ENCODE assay signal across 8 mouse cellular contexts in genomic region chr11:20742361-20742897, GRCm38 (mm10). TPM values are rescaled to one million over a fixed set of nuclear protein-coding genes. Genes with fewer than 3 reads are reported as not detected.
DNase-seq lines count a peak whose midpoint lies in the region; ATAC-seq and TF ChIP-seq lines count a peak whose summit lies in the region.

No protein-coding gene starts in this region.

- no peaks in the 10 kb centered on the region for H3K27me3 ChIP-seq in testis, adult 2 months (ENCODE audit: control insufficient read depth, insufficient read depth, low read length)
- H3K27me3 ChIP-seq in intestine, embryonic 15.5 days (replicated peaks): no peaks in the 10 kb centered on the region
- no peaks in the 10 kb centered on the region for H3K27me3 ChIP-seq in small intestine, adult 2 months (ENCODE audit: control insufficient read depth, insufficient read depth, low read length)

- peak overlapping the region; percentile 86 for H3K4me3 ChIP-seq in testis, adult 2 months (ENCODE audit: control insufficient read depth, low read depth, low read length)
- H3K4me3 ChIP-seq in intestine, embryonic 15.5 days (replicated peaks): peak overlapping the region; percentile 98
- peak overlapping the region; percentile 5; the same call in 1 of the 2 replicates for H3K4me3 ChIP-seq in small intestine, adult 2 months (ENCODE audit: low read depth, low read length)

- peak overlapping the region; percentile 92 for H3K27ac ChIP-seq in testis, adult 2 months (ENCODE audit: control insufficient read depth, insufficient read depth, low read depth, low read length)
- H3K27ac ChIP-seq in intestine, embryonic 15.5 days: peak overlapping the region; percentile 96
- peak overlapping the region; percentile 100 for H3K27ac ChIP-seq in small intestine, adult 2 months (ENCODE audit: insufficient read depth, low read depth, low read length)

- peak overlapping the region; percentile 79 for H3K4me2 ChIP-seq in intestine, embryonic 15.5 days (replicated peaks)

- under 1% methylated on average over 9 of the region's 9 CpGs for WGBS in intestine, embryonic 15.5 days
- under 1% methylated on average over 9 of the region's 9 CpGs for WGBS in small intestine, adult 2 months

- H3K4me1 ChIP-seq in testis, adult 2 months (ENCODE audit: control insufficient read depth, insufficient read depth, low read length): peaks cover 3% of the 10 kb centered on the region
- H3K4me1 ChIP-seq in intestine, embryonic 15.5 days (replicated peaks): no peaks in the 10 kb centered on the region
- H3K4me1 ChIP-seq in small intestine, adult 2 months (ENCODE audit: control insufficient read depth, insufficient read depth, insufficient read length, low read length): no peaks in the 10 kb centered on the region

- H3K9me3 ChIP-seq in intestine, embryonic 15.5 days: no peaks in the 10 kb centered on the region

- no peak for TF ChIP-seq POLR2A in testis, adult 2 months (IDR thresholded peaks at IDR 0.05; ENCODE audit: control insufficient read depth, low read depth, low read length)
- no peak for TF ChIP-seq POLR2A in small intestine, adult 2 months (IDR thresholded peaks at IDR 0.05; ENCODE audit: low read depth, low read length)

- no peak for DNase-seq in testis, postnatal 14 days (ENCODE audit: low spot score)
- peak; percentile 52 to 74 for DNase-seq in cerebellum, postnatal 25 days
- peak; percentile 34 to 78 for DNase-seq in frontal cortex, postnatal 36 days (ENCODE audit: low spot score in 2 of 2)
- peak; percentile 57 to 74 for DNase-seq in left cerebral cortex, postnatal 25 days (ENCODE audit: low spot score in 2 of 2)
- DNase-seq in mesoderm, embryonic 11.5 days (ENCODE audit: low read depth, low spot score): peak; percentile 70

- TF ChIP-seq CTCF in testis, adult 2 months (IDR thresholded peaks at IDR 0.05; ENCODE audit: control insufficient read depth, insufficient read depth, insufficient replicate concordance, low read depth, low read length): no peak
- TF ChIP-seq CTCF in small intestine, adult 2 months (IDR thresholded peaks at IDR 0.05; ENCODE audit: extremely low read depth, insufficient read length, insufficient replicate concordance, low read depth, low read length): no peak

- H3K9ac ChIP-seq in intestine, embryonic 15.5 days: peak overlapping the region; percentile 54

- peak; percentile 18; the same call in 1 of the 2 replicates for ATAC-seq in intestine, embryonic 15.5 days

- no peaks in the 10 kb centered on the region for H3K36me3 ChIP-seq in testis, adult 2 months (ENCODE audit: control insufficient read depth, insufficient read depth, low read length)
- no peaks in the 10 kb centered on the region for H3K36me3 ChIP-seq in intestine, embryonic 15.5 days
- H3K36me3 ChIP-seq in small intestine, adult 2 months (ENCODE audit: control insufficient read depth, insufficient read depth, low read length): no peaks in the 10 kb centered on the region

- intact Hi-C loops in left cerebral cortex, postnatal 25 days (cut with DNase I): loop anchor here (2.0 to 5.0 kb wide), 2 partner anchors 170 to 296 kb away; no protein-coding TSS in a partner anchor

RNA-seq across cellular contexts. Expression of gene Aftph, which starts 1.0 kb away (rescaled TPM):
- 55.4 and 70.2 TPM in 2 replicates for polyA plus RNA-seq in testis, adult 2 months (2012; rRNA removed)
- 22.1 and 22.6 TPM in 2 replicates for polyA plus RNA-seq in intestine, embryonic 15.5 days (2015; fragmentation: Nextera tagmentation; extraction: Ambion mirVana)
- total RNA-seq in left cerebral cortex, postnatal 25 days (2021): 10 to 100 TPM; 82.2 to 86.4 TPM
- polyA plus RNA-seq in small intestine, adult 2 months (2012; rRNA removed): 22.4 and 48.0 TPM in 2 replicates

Comparison
In these comparisons a context has a peak if more than half of its experiments do, and no peak if none do; other contexts are left out.
1. H3K4me3 ChIP-seq: peak in every context shown above with its lines; median percentile 98 in intestine, embryonic 15.5 days; 86 in testis, adult 2 months; 5 in small intestine, adult 2 months.